Mouse (Mus musculus) CD4-positive helper T cell, adult 2 months (primary cell): ENCODE results near the gene Bsx.

Experiments used
- DNase-seq: peaks from one replicate; pipeline ENCODE4 v3.0.0-alpha.2; 2012; ENCODE audit warnings: low read depth, missing footprints, low spot score

The Bsx gene

DNA sequence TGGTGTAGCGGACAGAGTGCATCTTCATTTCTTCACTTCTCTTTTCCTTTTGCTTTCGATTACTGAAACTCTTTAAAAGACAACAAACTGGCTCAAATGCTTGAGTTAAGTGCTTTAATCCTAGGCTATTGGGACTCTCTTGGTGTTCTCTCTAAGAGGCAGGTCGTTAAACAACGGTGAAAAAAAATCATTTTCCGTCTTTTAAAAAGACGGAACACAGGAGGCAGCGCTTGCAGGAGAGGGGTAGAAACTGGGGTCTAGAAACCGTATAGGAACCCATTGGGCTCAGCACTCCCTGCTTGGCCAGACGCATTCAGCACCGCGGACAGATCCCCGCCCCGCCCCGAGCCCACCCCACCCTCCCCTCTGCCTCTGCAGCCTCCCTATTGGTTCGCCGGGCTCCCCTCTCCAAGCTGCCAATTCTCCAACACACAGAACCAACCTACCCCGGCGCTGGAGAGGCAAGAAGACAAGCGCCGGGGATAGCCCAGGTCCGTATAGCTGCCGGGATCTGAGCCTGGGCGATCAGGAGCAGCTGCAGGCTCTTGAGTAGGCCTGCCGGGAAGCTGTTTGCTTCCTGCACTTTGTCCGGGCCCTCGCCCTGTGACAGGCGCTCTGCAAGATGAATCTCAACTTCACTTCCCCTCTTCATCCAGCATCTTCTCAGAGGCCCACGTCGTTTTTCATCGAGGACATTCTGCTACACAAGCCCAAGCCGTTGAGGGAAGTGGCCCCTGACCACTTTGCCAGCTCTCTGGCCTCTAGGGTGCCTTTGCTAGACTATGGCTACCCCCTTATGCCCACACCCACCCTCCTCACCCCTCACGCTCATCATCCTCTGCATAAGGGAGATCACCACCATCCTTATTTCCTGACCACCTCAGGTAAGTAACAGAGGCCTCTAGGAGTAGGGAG lies at the start of gene Bsx:
Bsx (plus strand) TSS at position 572 of the 915 bp plus-strand sequence.
- DNase-seq, result no peak

DNA sequence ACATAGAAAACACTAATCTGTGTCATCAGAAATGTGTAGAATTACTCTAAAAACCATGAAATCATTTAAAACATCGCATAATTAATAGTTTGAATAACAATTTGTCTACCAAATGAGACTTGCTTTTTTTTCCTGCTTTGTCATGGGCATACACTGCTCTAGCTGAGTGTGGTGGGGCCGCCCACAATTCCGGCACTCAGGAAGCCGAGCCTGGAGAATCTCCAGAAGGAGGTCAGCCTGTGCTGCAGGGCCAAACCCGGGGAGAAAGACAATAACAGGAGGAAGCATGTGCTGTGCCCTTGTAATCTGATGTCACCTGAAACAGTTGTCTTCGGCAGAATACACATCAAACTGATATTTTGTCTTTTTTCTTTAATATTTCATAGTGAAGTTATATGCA lies 48.3 kb upstream of the Bsx start:
- no peak for DNase-seq

DNA sequence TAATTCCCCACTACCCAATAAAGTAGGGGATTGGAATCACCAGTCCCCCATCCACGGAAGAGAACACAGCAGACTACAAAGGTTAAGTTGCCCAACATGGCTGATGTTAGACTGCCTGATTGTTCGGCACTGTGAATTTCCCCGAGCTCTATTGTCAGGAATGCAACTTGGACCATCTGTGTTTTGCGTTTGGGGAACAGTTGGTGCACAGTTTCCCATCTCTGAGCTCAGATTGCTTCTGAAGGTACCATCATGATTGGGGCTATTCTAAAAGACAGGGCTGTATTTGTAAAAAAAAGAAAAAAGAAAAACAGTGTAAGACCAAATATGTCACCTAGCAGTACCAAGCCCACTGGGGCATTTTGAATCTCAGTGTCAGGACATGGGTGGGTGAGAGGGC lies 46.6 kb upstream of the Bsx start:
- no peak for DNase-seq

DNA sequence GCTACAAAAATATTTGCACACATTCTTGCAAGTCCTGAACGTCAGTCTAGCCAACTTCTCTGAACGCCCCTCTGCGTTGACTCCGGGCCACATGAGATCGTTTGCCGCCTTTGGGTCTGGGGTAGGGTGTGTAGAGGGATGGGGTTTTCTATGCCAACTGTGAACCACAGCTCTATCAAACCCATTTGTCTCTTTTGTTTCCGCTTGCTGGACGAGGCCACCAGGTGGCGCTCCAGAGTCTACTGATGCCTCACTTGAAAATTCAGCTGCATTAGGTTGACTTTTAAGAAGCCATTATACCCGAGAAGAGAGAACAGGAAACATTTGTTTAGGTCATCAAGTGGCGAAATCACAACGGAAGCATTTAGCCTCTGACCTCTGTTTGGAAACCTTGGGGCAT lies 39.4 kb upstream of the Bsx start:
- DNase-seq, result peak; percentile 70

DNA sequence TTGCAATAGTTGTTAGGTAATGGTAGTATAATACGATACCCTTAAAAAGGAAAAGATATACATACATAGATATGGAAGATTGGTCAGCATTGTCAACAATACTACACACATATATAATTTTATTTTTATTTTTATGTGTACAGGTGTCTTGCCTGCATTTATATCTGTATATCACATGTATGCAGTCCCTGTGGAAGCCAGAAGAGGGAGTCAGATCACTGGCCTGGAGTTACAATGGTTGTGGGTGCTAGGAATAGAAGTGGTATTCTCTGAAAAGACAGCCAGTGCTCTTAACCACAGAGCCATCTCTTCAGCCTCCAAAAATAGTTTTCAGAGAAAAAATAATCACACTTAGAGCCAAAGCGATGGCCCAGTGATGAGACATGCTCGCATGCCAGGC lies 37.2 kb upstream of the Bsx start:
- DNase-seq, result no peak

DNA sequence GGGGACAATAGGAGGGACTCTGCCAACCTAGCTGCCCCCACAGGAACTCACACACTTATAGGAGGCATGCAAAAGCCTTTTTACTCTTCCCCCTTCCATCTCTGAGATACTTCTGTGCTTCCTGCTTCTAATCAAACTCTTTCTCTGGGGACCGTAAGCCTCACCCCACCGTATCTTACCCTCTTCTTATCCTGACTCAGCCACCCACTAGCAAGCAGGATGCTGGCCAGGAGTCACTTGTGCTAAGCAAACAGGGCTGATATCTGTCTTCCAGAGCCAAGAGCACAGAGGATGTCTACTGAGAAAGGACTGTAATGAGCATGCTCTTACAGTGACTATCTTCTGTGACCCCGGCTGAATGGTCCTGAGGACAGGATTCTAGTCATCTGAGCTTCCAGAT lies 34.3 kb upstream of the Bsx start:
- DNase-seq, result no peak

DNA sequence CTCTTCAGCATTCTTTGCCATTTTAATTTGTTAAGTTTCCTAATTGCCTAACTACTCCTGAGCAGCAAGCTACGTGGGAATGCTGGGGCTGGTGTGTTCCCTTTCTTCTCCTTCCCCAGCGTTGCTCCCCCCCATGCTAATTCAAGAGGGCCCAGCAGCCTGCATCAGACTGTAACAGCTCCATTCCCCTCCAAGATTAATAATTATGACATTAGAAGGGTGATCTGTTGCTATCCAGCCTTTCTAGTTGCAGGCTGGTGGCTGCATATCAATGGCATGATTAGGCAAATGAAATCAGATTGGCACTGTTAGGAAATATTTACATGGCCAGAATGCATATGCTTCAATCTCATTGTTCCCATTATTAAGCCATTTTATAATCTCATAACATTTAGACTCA lies 22.4 kb upstream of the Bsx start:
- DNase-seq, result no peak

DNA sequence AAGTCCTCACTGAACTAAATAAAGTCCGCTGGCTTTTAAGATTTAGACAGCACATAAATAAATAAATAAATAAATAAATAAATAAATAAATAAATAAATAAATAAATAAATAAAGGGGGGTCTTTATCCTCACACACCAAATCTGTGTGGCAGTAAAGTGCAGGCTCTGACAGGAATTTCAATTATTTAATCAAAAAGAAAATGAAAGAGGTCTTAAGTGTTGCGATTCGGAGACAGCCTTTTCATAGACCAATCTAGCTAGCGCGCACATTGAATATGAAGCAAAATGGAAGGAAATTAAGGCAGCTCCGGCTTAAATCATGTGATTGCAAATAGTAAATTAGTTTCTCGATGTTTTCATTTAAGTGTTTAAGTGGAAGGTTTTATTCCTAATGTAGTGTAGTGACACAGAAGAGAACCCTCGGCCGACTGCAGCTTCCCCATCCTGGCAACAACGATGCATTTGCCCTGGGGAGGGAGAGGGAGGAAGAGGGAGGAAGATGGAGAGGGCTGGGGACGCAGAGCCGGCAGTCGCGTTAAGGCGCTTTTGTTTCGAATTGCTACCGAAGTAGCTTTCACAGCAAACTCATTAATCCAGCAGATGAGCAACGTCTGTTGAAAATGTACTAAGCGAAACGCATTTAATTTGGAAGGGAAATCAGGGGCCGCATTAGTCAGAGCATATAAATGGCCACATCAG lies 15.3 kb upstream of the Bsx start:
- no peak for DNase-seq

DNA sequence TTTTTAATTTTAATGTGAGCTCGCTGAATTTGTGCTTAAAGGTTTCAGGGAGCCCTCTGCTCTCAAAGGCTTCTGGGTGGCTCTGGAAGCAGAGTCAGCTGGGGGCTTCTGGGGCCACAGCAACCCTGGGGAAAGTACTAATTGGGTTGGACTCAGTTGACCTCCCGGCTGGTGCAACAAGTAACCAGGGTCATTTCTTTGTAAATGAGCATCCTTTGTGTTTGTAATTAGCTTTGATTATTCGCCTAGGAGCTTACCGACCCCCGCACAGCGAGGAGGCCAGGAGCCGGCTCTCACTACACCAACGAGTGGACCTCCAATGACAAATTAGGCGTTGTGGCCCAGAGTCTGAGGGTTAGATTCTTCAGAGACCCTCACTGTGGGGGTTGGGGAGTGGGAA lies 14.7 kb upstream of the Bsx start:
- no peak for DNase-seq

DNA sequence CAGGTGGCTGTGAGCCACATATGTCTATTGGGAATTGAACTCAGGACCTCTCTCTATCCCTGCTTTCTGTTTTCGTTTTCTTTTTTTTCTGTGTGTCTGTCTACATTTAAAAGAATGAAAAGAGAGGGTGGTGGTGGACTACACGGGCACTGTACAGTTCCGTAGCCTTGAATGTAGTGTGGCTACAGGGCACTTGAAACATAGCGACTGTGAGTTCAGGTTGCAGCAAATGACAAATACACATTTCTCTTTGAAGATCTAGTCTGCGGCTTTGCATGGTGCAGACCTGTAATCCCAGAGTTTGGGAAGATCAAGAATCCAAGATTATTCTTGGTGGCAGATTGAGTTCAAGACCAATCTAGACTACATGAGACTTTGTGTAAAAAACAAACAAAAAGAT lies 3.6 kb upstream of the Bsx start:
- no peak for DNase-seq

DNA sequence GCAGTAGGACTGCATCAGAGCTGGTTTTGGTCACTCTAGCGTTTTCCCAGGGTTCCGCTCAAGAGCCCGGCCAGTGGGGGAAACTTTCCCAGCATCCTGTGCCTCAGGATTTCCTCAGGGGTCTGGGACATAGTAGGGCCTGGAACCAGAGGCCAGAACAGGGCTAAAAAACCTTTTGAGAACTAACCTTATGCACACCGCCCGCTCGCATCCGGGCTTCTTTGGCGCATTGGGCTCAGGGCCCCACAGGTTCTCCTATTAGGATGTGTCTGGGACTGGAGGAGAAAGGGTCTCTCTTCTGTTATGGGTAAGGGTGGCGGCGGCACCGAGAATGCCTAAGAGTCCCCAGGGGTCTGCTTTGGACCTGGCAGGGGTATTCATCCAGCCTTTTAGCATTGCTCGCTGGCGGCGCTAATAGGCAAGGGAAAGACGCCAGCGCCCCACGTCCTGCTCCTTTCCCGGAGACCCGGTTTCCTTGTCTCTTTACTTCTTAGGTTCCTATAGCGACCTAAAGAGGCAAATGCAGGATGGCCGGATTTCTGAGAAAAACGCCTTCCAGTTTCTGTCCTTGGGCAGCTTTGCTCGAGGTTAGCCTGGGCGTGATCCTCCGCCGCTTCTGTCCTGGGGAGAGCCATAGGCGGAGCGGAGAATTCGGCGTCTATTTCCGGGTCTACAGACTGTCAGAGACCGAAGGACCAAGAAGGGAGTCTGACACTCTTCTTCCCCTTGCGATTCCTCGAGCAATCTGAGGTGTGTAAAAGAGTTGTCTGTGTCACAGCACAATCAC lies 2.4 kb upstream of the Bsx start:
- no peak for DNase-seq

DNA sequence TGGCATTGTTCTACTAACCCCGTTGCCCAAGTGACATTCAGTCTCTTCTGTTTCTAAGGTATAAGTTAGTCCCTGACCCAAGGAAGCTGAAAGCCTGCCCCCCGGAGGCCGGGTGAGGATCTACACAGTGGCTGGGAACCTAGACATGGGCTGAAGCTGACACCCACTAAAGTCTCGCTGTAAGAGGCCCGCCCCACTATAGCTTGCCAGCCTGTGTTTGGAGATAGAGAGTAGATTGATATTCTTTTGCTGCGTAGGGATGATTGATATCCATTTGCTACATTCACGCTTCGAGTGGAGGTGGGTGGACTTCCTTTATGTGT lies 1.8 kb upstream of the Bsx start:
- peak; percentile 27 for DNase-seq

DNA sequence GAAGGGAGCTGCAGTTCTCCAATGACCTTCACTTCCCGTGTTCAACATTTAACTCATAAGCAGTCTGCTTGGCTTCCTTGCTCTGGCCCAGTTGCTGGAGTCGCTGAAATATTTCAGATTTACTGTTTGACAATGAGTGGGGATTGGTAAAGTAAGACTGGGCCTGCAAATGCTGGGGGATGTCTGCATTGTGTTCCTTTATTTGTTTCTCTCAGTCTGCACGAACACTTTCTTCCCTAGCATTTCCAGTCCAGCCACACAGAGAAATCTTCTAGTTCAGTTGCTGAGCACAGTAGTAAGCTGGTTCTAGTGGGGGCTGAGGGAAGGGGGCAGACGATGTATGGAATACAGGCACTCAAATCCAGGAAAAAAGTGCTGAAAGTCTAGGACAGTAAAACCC lies 1.0 kb downstream of the Bsx start:
- no peak for DNase-seq

DNA sequence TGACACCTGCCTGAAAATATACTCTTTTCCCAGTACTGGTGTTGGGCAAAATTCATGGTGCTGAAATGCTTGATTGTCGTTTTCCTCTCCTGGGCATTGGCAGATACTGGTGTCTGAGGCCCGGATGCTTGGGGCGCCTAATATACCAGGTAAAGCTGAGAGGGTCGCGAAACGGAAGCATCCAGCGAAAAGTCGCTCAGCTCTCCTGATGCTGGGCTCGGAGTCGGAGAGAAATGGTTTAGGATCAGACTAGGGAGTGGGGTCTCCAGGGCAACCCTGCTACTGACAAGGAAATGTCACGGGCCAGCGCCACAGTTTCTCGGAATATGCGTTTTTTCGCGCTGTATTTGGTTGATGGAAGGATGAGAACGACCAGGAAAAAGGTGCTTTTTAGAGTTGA lies 1.5 kb downstream of the Bsx start:
- DNase-seq, result no peak

DNA sequence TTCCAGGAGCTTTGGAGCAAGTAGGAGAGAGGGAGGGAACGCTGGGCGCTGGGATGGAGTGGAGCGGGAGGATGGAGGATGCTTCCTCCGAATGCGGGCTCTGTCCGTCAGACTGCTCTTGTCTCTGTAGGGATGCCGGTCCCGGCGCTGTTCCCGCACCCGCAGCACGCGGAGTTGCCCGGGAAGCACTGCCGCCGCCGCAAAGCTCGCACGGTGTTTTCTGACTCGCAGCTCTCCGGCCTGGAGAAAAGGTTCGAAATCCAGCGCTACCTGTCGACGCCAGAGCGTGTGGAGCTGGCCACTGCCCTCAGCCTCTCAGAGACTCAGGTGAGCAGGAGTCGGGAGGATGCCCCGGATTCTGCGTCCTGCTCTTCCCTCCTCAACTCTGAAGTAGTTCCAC lies 2.2 kb downstream of the Bsx start:
- DNase-seq, result no peak

DNA sequence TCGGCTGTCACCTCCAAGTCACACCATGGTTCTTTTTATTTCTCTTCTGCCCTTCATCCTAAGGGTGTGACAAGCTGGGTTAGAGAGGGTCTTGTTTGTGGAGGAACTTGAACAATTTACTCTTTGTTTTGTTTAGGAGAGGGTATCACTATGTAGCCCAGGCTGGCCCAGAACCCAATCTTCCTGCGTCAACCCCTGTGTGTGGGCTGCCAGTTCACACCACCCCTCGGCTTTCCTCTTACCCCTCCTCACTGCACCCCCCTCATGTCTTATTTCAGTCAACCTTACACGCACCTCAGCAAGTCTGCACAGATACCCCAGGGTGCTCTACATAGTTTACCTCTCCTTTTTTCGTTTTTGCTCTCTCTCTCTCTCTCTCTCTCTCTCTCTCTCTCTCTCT lies 2.8 kb downstream of the Bsx start:
- DNase-seq, result no peak

DNA sequence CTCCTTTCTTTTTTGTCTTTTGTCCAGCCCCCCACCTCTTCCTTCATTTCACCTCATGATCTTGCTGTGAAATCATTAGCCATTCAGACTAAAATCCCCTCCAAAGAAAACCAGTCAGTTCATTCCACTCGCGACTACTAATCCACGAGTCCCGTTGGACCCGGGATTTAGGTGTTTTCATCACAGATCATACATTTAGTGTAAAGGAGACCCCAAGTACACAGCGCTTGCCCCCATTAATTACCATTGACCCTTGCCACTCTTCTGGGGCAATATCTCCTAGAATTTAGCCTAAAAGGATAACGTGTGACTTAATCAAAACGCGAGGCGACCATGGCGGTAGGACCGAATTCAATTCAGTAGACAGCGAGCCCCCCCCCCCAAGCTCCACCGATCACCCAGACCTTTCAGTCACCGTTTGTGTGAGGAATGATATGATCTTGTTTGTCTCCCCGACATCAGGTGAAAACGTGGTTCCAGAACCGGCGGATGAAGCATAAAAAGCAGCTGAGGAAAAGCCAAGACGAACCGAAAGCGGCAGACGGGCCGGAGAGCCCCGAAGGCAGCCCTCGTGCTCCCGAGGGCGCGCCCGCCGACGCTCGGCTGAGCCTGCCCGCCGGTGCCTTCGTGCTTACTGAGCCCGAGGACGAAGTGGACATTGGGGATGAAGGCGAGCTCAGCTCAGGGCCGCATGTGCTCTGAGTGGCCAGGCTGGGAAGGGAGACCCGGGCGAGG lies 3.4 kb downstream of the Bsx start:
- DNase-seq, result no peak

DNA sequence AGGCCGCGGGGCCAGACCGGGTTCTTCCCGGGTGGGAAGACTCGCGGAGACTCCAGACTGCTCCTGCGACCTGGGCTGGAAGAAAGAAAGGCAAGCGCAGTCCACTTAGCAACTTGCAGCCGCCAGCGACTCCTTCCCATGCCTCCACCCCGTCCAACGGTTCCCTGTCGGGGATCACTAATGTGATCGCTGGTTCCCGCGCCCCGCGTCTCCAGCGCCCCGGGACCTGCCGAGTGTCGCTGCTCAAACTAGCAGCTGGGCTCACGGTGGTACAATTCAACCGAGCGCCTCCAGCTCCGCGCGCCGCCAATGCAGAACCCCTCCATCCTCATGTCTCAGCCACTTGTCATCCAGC lies 3.9 kb downstream of the Bsx start:
- DNase-seq, result no peak

DNA sequence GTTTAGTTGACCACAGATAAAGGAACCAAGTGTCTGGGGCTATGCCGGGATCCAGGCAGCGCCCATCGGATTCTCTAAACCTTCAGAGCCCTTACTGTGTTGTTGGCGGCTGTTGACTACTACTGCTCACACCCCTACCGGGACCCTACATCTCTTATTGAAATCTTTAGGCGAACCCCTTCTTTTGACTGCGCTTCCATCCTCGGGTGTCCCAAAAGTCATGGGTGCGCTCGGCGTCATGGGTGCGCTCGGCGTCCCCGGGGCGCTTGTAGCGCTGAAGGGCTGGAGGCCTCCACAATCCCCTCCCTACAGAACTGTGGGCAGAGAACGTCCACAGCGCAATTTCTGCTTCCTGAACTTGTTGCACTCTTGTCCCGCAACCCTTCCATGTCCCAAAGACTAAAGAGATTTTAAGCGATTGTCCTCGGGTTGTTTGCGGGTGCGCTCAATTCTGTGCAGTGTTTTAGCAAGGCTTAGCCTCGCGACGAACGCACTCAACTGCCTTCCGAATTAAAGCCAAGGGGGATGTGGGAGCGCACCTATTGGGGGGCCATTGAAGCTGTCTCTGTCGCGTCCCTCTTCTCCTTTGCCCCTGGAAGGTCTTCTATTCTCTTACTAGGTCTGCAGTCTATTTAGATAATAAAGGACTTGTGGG lies 4.5 kb downstream of the Bsx start:
- DNase-seq, result no peak

DNA sequence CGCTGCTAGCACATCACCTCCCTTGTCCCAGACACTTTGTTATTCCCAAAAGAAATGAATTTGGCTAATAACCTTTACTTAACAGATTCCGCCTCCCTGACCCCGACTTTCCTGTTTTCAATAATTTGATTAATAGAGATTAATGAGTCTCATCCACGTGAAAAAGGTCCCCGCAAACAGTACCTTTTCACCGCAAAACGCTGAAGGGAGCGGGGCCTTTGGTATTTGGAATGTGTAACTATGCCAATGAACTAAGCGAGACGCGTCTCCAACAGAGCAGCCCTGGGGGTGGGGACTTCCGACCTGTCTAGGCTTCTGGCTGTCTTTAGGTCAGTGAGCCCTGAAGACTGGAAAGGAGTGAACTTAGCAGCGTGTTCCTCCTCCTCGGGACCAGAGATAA lies 5.1 kb downstream of the Bsx start:
- no peak for DNase-seq

DNA sequence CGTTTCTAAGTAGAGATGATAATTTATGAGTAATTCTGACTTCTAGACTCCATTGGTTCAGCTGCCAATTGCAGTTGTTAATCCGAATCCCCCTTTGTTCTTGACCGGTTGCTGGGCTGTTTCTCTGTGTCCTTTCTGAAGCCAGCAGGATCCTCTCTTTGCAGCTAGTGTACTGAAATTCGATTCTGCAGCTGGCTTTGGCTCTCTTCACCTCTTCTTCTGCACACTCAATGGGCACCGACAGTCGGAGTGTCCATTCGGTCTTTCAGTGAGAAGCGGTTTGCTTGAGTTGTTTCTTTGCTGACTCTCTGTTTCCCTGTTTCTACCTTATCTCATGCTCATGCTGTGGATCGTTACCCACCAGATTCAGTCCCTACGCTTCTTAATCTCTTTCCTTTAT lies 11.7 kb downstream of the Bsx start:
- no peak for DNase-seq
